Mouse (Mus musculus): ENCODE measurements around the gene Capn8. TPM values are rescaled to one million over a fixed set of nuclear protein-coding genes. Genes with fewer than 3 reads are reported as not detected.

Gene Capn8
- polyA plus RNA-seq, 1 experiment from 2014 or later: not detected

- no peak overlapping the region for H3K27ac ChIP-seq (ENCODE audit: poor library complexity, severe bottlenecking)
- H3K27me3 ChIP-seq (replicated peaks): 0 out of 2 replicates have a peak, but pooled peaks cover 3% of the 10 kb centered on the region
- no peak overlapping the region for H3K4me3 ChIP-seq
- H3K36me3 ChIP-seq: no peaks in the 10 kb centered on the region
- no peak for ATAC-seq (ENCODE audit: insufficient number of reproducible peaks, low FRiP score)
- WGBS: 44% methylated on average over 3 of the region's 3 CpGs
- no peak overlapping the region for H3K9ac ChIP-seq
- 0 out of 2 replicates have a peak, but pooled peaks cover 3% of the 10 kb centered on the region for H3K9me3 ChIP-seq (replicated peaks)
- no peak overlapping the region for H3K4me2 ChIP-seq
- peaks cover 28% of the 10 kb centered on the region for H3K4me1 ChIP-seq (replicated peaks)
Measured at GRCm38 (mm10) chr1:182679169-182679568, 114.4 kb downstream of the Capn8 start.

GRCm38 (mm10) chr1:182679582-182679981 is 114.8 kb downstream of the Capn8 start:
- no peak overlapping the region for H3K27ac ChIP-seq (ENCODE audit: poor library complexity, severe bottlenecking)
- no peak for ATAC-seq (ENCODE audit: insufficient number of reproducible peaks, low FRiP score)
- WGBS: 56% methylated on average over 7 of the region's 7 CpGs

More at GRCm38 (mm10) chr1:182679582-182679981, 114.8 kb downstream of the Capn8 start:
- H3K36me3 ChIP-seq: no peaks in the 10 kb centered on the region
- peaks cover 28% of the 10 kb centered on the region for H3K4me1 ChIP-seq (replicated peaks)
- 0 out of 2 replicates have a peak, but pooled peaks cover under 1% of the 10 kb centered on the region for H3K9me3 ChIP-seq (replicated peaks)
- 0 out of 2 replicates have a peak, but pooled peaks cover 3% of the 10 kb centered on the region for H3K27me3 ChIP-seq (replicated peaks)
- H3K9ac ChIP-seq: no peak overlapping the region
- no peak overlapping the region for H3K4me3 ChIP-seq
- H3K4me2 ChIP-seq: no peak overlapping the region

Other genes starting within 250 kb of the Capn8 start
- 17.1 and 19.6 TPM in 2 replicates for gene Fbxo28, start 223.4 kb upstream of the Capn8 start, polyA plus RNA-seq (2016; fragmentation: Nextera tagmentation; extraction: Ambion mirVana)
- gene Trp53bp2, start 155.8 kb upstream of the Capn8 start, polyA plus RNA-seq (2016; fragmentation: Nextera tagmentation; extraction: Ambion mirVana): 18.9 and 19.8 TPM in 2 replicates
- 119 and 123 TPM in 2 replicates for gene Capn2, start 47.4 kb upstream of the Capn8 start, polyA plus RNA-seq (2016; fragmentation: Nextera tagmentation; extraction: Ambion mirVana)
- not detected in 2 replicates for gene Ccdc185, start 184.2 kb downstream of the Capn8 start, polyA plus RNA-seq (2016; fragmentation: Nextera tagmentation; extraction: Ambion mirVana)
- 4.7 and 5.3 TPM in 2 replicates for gene Susd4, start 198.9 kb downstream of the Capn8 start, polyA plus RNA-seq (2016; fragmentation: Nextera tagmentation; extraction: Ambion mirVana)

All from heart, embryonic 12.5 days (tissue).